Comparison of ENCODE assay signal across 10 mouse cellular contexts in genomic region chr15:85702411-85702951, GRCm38 (mm10). TPM values are rescaled to one million over a fixed set of nuclear protein-coding genes. Genes with fewer than 3 reads are reported as not detected.
DNase-seq lines count a peak whose midpoint lies in the region; ATAC-seq and TF ChIP-seq lines count a peak whose summit lies in the region.
"Had no signal": no experiment of that assay in that cellular context is flagged by ENCODE, and none has a peak within 500 bp of the region (broad histone marks: within the 10 kb centered on the region; RNA-seq: fewer than 3 reads in every experiment).

No protein-coding gene starts in this region.

- no peaks in the 10 kb centered on the region for H3K36me3 ChIP-seq in E14TG2a.4 (ENCODE audit: insufficient read depth, low read length)
- peaks cover 5% of the 10 kb centered on the region for H3K36me3 ChIP-seq in intestine, embryonic 16.5 days (ENCODE audit: control insufficient read depth, insufficient read depth, low read length)
- peaks cover 77% of the 10 kb centered on the region for H3K36me3 ChIP-seq in lung, embryonic 16.5 days (ENCODE audit: control insufficient read depth, insufficient read depth, low read length)

- 0 out of 2 replicates have a peak, but pooled peaks cover 6% of the 10 kb centered on the region for H3K9me3 ChIP-seq in E14TG2a.4 (ENCODE audit: low read length)
- no peaks in the 10 kb centered on the region for H3K9me3 ChIP-seq in intestine, embryonic 16.5 days (ENCODE audit: control insufficient read depth, low read length)
- H3K9me3 ChIP-seq in lung, embryonic 16.5 days (ENCODE audit: control insufficient read depth, low read length) = no peaks in the 10 kb centered on the region
- H3K9me3 ChIP-seq: midbrain, embryonic 12.5 days had no signal

- 79% methylated on average over 13 of the region's 13 CpGs for WGBS in intestine, embryonic 16.5 days
- 83% methylated on average over 13 of the region's 13 CpGs for WGBS in lung, embryonic 16.5 days

- 0 out of 2 replicates have a peak overlapping the region, but pooled peaks have one; percentile 29 for H3K9ac ChIP-seq in intestine, embryonic 16.5 days (ENCODE audit: low read depth, low read length)
- 0 out of 2 replicates have a peak overlapping the region, but pooled peaks have one; percentile 19 for H3K9ac ChIP-seq in lung, embryonic 16.5 days (ENCODE audit: low read length)
- H3K9ac ChIP-seq: midbrain, embryonic 12.5 days had no signal

- no peak overlapping the region for H3K4me2 ChIP-seq in intestine, embryonic 16.5 days (ENCODE audit: low read depth, low read length)
- H3K4me2 ChIP-seq in lung, embryonic 16.5 days (ENCODE audit: low read depth, low read length) = no peak overlapping the region
- H3K4me2 ChIP-seq: midbrain, embryonic 12.5 days had no signal

- H3K27ac ChIP-seq in intestine, embryonic 16.5 days (ENCODE audit: low read length) = no peak overlapping the region
- H3K27ac ChIP-seq in lung, embryonic 16.5 days (ENCODE audit: low read length) = no peak overlapping the region
- H3K27ac ChIP-seq: midbrain, embryonic 12.5 days had no signal

- peak; percentile 31 for ATAC-seq in frontal cortex, adult (ENCODE audit: low TSS enrichment)
- 0 out of 2 replicates have a peak, but pooled peaks have one; percentile 32 for ATAC-seq in intestine, embryonic 16.5 days
- ATAC-seq in lung, embryonic 16.5 days (ENCODE audit: low read depth) = 0 out of 2 replicates have a peak, but pooled peaks have one; percentile 8
- ATAC-seq in erythroid progenitor cell, adult 5-6 weeks (replicated peaks; ENCODE audit: low FRiP score, poor library complexity, severe bottlenecking) = no peak
- no peak for ATAC-seq in activated CD4-positive, CD25-positive, alpha-beta regulatory T cell, adult 4 months

- no peak for TF ChIP-seq CTCF in E14TG2a.4 (conservative IDR thresholded peaks at IDR 0.05; ENCODE audit: low read length)

- H3K27me3 ChIP-seq in E14TG2a.4 (ENCODE audit: insufficient read depth, low read length) = peaks cover 3% of the 10 kb centered on the region; the same call in 1 of the 2 replicates
- H3K27me3 ChIP-seq in intestine, embryonic 16.5 days (replicated peaks; ENCODE audit: control insufficient read depth, insufficient read depth, low read length) = no peaks in the 10 kb centered on the region
- H3K27me3 ChIP-seq in lung, embryonic 16.5 days (ENCODE audit: control insufficient read depth, insufficient read depth, low read depth, low read length) = no peaks in the 10 kb centered on the region

- peaks cover 13% of the 10 kb centered on the region for H3K4me1 ChIP-seq in E14TG2a.4 (replicated peaks; ENCODE audit: low read depth, low read length)
- 0 out of 2 replicates have a peak, but pooled peaks cover 3% of the 10 kb centered on the region for H3K4me1 ChIP-seq in intestine, embryonic 16.5 days (ENCODE audit: control insufficient read depth, insufficient read depth, low read length)
- peaks cover 6% of the 10 kb centered on the region; the same call in 1 of the 2 replicates for H3K4me1 ChIP-seq in lung, embryonic 16.5 days (replicated peaks; ENCODE audit: control insufficient read depth, insufficient read depth, low read length)
- H3K4me1 ChIP-seq: midbrain, embryonic 12.5 days had no signal

- no peak for DNase-seq in frontal cortex, postnatal 25 days (ENCODE audit: low spot score in 2 of 2)
- peak; percentile 92 to 95 for DNase-seq in cerebellum, postnatal 25 days

- peak overlapping the region; percentile 55 for H3K4me3 ChIP-seq in E14TG2a.4 (replicated peaks; ENCODE audit: low read length)
- no peak overlapping the region for H3K4me3 ChIP-seq in intestine, embryonic 16.5 days (ENCODE audit: low read length)
- H3K4me3 ChIP-seq in lung, embryonic 16.5 days (ENCODE audit: low read length) = no peak overlapping the region
- H3K4me3 ChIP-seq: midbrain, embryonic 12.5 days had no signal

RNA-seq across cellular contexts. Expression of gene Ppara, which starts 32.3 kb away (rescaled TPM):
- 31.0 and 37.6 TPM in 2 replicates for polyA plus RNA-seq in intestine, embryonic 16.5 days (2015; fragmentation: Nextera tagmentation; extraction: Ambion mirVana)
- 5.2 and 5.9 TPM in 2 replicates for polyA plus RNA-seq in lung, embryonic 16.5 days (2015; fragmentation: Nextera tagmentation; extraction: Ambion mirVana)
- not detected in 2 replicates for total RNA-seq in erythroid progenitor cell, adult 5-6 weeks (2015; ENCODE audit: low replicate concordance)
- total RNA-seq in erythroid progenitor cell, adult 5-6 weeks (2017; ENCODE audit: low replicate concordance) = not detected in 2 replicates
- polyA plus RNA-seq in activated CD4-positive, CD25-positive, alpha-beta regulatory T cell, adult 4 months (2017; shearing (Covaris generic)) = under 1 TPM in 1 of 2 experiments, not detected in 1; 0.09 TPM
- total RNA-seq: common myeloid progenitor, adult 5-6 weeks had no signal

Comparison
In these comparisons a context has a peak if more than half of its experiments do, and no peak if none do; other contexts are left out.
1. ATAC-seq: peak in frontal cortex, adult (single experiment), intestine, embryonic 16.5 days (single experiment) and lung, embryonic 16.5 days (single experiment); none in erythroid progenitor cell, adult 5-6 weeks (single experiment) and activated CD4-positive, CD25-positive, alpha-beta regulatory T cell, adult 4 months (single experiment).
2. DNase-seq: peak in cerebellum, postnatal 25 days (2 of 2); none in frontal cortex, postnatal 25 days (0 of 2).